Mouse (Mus musculus): Measurements from ENCODE around the gene Gp6. TPM values are rescaled to one million over a fixed set of nuclear protein-coding genes. Genes with fewer than 3 reads are reported as not detected.

Gene Gp6
- polyA plus RNA-seq, 1 experiment from 2014 or later: 0.57 TPM

DNA sequence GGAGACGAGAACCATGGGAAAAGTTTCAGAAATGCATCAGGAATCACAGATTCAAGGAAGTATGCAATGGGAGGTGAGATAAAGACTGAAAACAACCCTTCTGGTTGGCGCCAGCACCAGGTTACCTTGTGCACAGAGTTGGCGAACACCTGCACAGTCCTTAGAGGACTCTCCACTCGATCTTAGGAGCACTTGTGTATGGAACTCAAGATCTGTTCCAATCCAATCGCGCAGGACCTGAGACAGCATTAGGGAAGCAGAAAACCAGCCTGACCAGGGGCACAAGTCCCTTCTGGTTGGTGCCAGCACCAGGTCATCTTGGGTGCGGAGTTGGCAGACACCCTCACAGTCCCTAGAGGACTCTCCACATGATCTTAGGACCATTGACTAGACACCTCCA lies 24.0 kb downstream of the Gp6 start:
- H3K27ac ChIP-seq (ENCODE audit: low read length): no peak overlapping the region
- DNase-seq (ENCODE audit: low spot score) (peak; percentile 31), ATAC-seq (peak; percentile 80)
- no peaks in the 10 kb centered on the region for H3K4me1 ChIP-seq (ENCODE audit: insufficient read depth, low read depth, low read length)
- no peaks in the 10 kb centered on the region for H3K27me3 ChIP-seq (replicated peaks; ENCODE audit: insufficient read depth, low read length)
- H3K9ac ChIP-seq (replicated peaks; ENCODE audit: low read depth): no peak overlapping the region
- no peaks in the 10 kb centered on the region for H3K9me3 ChIP-seq (ENCODE audit: low read length)
- H3K36me3 ChIP-seq (ENCODE audit: insufficient read depth, low read length): no peaks in the 10 kb centered on the region
- H3K4me3 ChIP-seq (ENCODE audit: low read depth, low read length): no peak overlapping the region
- no peak overlapping the region for H3K4me2 ChIP-seq (replicated peaks; ENCODE audit: low read depth, low read length)
- WGBS: 54% methylated on average over 7 of the region's 7 CpGs
- TF ChIP-seq CTCF (IDR thresholded peaks at IDR 0.05) (no peak), EP300 (IDR thresholded peaks at IDR 0.05) (no peak)

DNA sequence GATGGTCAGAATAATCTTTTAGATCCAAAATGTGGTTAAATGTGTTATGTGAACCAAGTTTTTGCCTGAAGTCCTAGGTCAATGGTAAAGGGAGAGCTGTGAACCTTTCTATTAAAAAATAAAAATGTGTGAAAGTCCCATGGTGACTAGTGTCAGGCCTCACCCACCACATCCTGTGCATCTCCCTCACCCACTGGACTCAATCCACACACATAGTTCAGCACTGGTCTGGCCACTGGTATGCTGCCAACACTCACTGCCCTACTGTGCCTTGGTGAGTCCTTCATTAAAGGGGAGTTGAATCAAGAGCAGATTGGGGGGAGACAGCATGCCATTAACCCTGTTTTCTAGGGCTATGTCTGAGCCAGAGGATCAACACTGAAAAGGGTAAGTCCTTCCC lies 60.0 kb downstream of the Gp6 start, which contains the start of gene Ncr1:
TSS of gene Ncr1 (plus strand) at position 216 of the 400 bp plus-strand sequence.
- no peak for ATAC-seq
- H3K4me3 ChIP-seq (ENCODE audit: low read depth, low read length): no peak within 1 kb of the TSS
- no peaks in the 10 kb centered on the region for H3K27me3 ChIP-seq (replicated peaks; ENCODE audit: insufficient read depth, low read length)
- H3K9me3 ChIP-seq (ENCODE audit: low read length): no peaks in the 10 kb centered on the region
- H3K36me3 ChIP-seq (ENCODE audit: insufficient read depth, low read length): no peaks in the 10 kb centered on the region
- DNase-seq (ENCODE audit: low spot score): no peak
- no peaks in the 10 kb centered on the region for H3K4me1 ChIP-seq (ENCODE audit: insufficient read depth, low read depth, low read length)
- H3K27ac ChIP-seq (ENCODE audit: low read length): no peak within 1 kb of the TSS
- no peak within 1 kb of the TSS for H3K9ac ChIP-seq (replicated peaks; ENCODE audit: low read depth)
- no peak within 1 kb of the TSS for H3K4me2 ChIP-seq (replicated peaks; ENCODE audit: low read depth, low read length)
- no peak for TF ChIP-seq EP300 (IDR thresholded peaks at IDR 0.05)
- no peak for TF ChIP-seq CTCF (IDR thresholded peaks at IDR 0.05)

DNA sequence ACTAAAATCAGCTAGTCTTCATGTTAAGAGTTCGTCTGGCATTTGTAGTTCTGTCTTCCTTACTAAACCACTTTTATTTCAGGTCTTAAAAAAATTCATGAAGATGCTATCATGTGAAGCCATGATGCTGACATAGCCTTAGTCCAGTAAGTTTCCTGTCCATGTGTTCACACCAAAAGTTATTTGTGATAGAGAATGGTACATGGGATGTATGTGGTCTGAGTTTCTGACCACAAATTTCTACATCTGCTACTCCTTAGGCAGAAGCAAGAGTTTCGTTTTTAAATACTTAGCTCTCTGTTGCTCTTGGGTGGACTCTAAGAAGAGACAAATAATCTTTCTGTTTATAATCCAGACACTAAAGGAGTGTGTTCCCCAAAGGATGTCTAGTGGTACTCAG lies 74.2 kb downstream of the Gp6 start:
- no peaks in the 10 kb centered on the region for H3K27me3 ChIP-seq (replicated peaks; ENCODE audit: insufficient read depth, low read length)
- no peak overlapping the region for H3K4me2 ChIP-seq (replicated peaks; ENCODE audit: low read depth, low read length)
- no peak overlapping the region for H3K9ac ChIP-seq (replicated peaks; ENCODE audit: low read depth)
- TF ChIP-seq CTCF (IDR thresholded peaks at IDR 0.05): no peak
- TF ChIP-seq EP300 (IDR thresholded peaks at IDR 0.05): no peak
- no peaks in the 10 kb centered on the region for H3K36me3 ChIP-seq (ENCODE audit: insufficient read depth, low read length)
- H3K9me3 ChIP-seq (ENCODE audit: low read length): no peaks in the 10 kb centered on the region
- no peak overlapping the region for H3K27ac ChIP-seq (ENCODE audit: low read length)
- no peak for DNase-seq (ENCODE audit: low spot score)
- H3K4me1 ChIP-seq (ENCODE audit: insufficient read depth, low read depth, low read length): no peaks in the 10 kb centered on the region
- no peak for ATAC-seq
- H3K4me3 ChIP-seq (ENCODE audit: low read depth, low read length): no peak overlapping the region
- WGBS: 57% methylated on average over 2 of the region's 2 CpGs

Small RNA genes within 50 kb of the gene (microRNA-seq; reads per million reads assigned to microRNA genes)
- gene Gm24605: not detected
- gene Gm24752: not detected
- not detected for gene Gm25349

Other genes with a start within 250 kb of the Gp6 start
- 7.6 and 7.7 TPM in 2 replicates for gene Leng9, start 247.4 kb downstream of the Gp6 start, polyA plus RNA-seq (2015; fragmentation: Nextera tagmentation; extraction: Ambion mirVana)
- 46.7 and 51.1 TPM in 2 replicates for gene Cdc42ep5, start 232.9 kb downstream of the Gp6 start, polyA plus RNA-seq (2015; fragmentation: Nextera tagmentation; extraction: Ambion mirVana)
- 1.1 and 1.5 TPM in 2 replicates for gene Lilra5, start 160.0 kb downstream of the Gp6 start, polyA plus RNA-seq (2015; fragmentation: Nextera tagmentation; extraction: Ambion mirVana)
- 0.12 and 0.16 TPM in 2 replicates for gene Ncr1, start 60.0 kb downstream of the Gp6 start, polyA plus RNA-seq (2015; fragmentation: Nextera tagmentation; extraction: Ambion mirVana)
- gene Rdh13, start 47.9 kb upstream of the Gp6 start, polyA plus RNA-seq (2015; fragmentation: Nextera tagmentation; extraction: Ambion mirVana): 14.1 and 17.4 TPM in 2 replicates
- gene Eps8l1, start 62.9 kb upstream of the Gp6 start, polyA plus RNA-seq (2015; fragmentation: Nextera tagmentation; extraction: Ambion mirVana): 15.0 and 22.5 TPM in 2 replicates
- gene Ppp1r12c, start 103.9 kb upstream of the Gp6 start, polyA plus RNA-seq (2015; fragmentation: Nextera tagmentation; extraction: Ambion mirVana): 52.6 and 55.4 TPM in 2 replicates
- 14.0 and 17.8 TPM in 2 replicates for gene Tnnt1, start 118.6 kb upstream of the Gp6 start, polyA plus RNA-seq (2015; fragmentation: Nextera tagmentation; extraction: Ambion mirVana)
- 81.3 and 95.6 TPM in 2 replicates for gene Tnni3, start 126.5 kb upstream of the Gp6 start, polyA plus RNA-seq (2015; fragmentation: Nextera tagmentation; extraction: Ambion mirVana)
- 3.3 and 3.4 TPM in 2 replicates for gene Dnaaf3, start 134.7 kb upstream of the Gp6 start, polyA plus RNA-seq (2015; fragmentation: Nextera tagmentation; extraction: Ambion mirVana)
- 7.1 and 8.1 TPM in 2 replicates for gene Syt5, start 149.8 kb upstream of the Gp6 start, polyA plus RNA-seq (2015; fragmentation: Nextera tagmentation; extraction: Ambion mirVana)
- not detected in 2 replicates for gene Ptprh, start 206.3 kb upstream of the Gp6 start, polyA plus RNA-seq (2015; fragmentation: Nextera tagmentation; extraction: Ambion mirVana)
- gene Tmem86b, start 233.7 kb upstream of the Gp6 start, polyA plus RNA-seq (2015; fragmentation: Nextera tagmentation; extraction: Ambion mirVana): 0.90 and 0.91 TPM in 2 replicates